Mouse (Mus musculus) MEL (cell line): ENCODE data around the gene Npw. TPM values are rescaled to one million over a fixed set of nuclear protein-coding genes. Genes with fewer than 3 reads are reported as not detected.

ENCODE experiments used
- DNase-seq: peaks from one replicate; pipeline ENCODE4 v3.0.0; 2011; ENCODE audit warnings: low read depth, low spot score
- H3K27ac ChIP-seq: 2 replicates; pipeline ENCODE4 v1.5.1; 2012; ENCODE audit warnings: low read depth, mild to moderate bottlenecking, control low read depth, low read length, moderate library complexity; ENCODE audit not compliant: control insufficient read depth
- H3K27me3 ChIP-seq, 2 experiments: fragments of 150-350 bp in 1 of 2; sonication (generic) in 1 of 2; 2 replicates each; pipeline ENCODE4 v1.6.1; 2012; ENCODE audit warnings: low read length in 2 of 2, mild to moderate bottlenecking in 2 of 2, improper control_type of control experiment in 1 of 2, moderate library complexity in 1 of 2; ENCODE audit not compliant: insufficient read depth in 2 of 2, control insufficient read depth in 1 of 2
- H3K36me3 ChIP-seq, 2 experiments: 2 replicates each; pipeline ENCODE4 v1.6.1; 2012 to 2014; ENCODE audit warnings: low read length in 2 of 2, improper control_type of control experiment in 1 of 2, inconsistent platforms in 1 of 2, mild to moderate bottlenecking in 1 of 2; ENCODE audit not compliant: insufficient read depth in 2 of 2, control insufficient read depth in 1 of 2
- H3K4me1 ChIP-seq, 2 experiments: fragments of 150-350 bp in 1 of 2; sonication (generic) in 1 of 2; 2 replicates each; pipeline ENCODE4 v1.6.1; 2012; ENCODE audit warnings: low read length in 2 of 2, improper control_type of control experiment in 1 of 2, mild to moderate bottlenecking in 1 of 2; ENCODE audit not compliant: insufficient read depth in 2 of 2, control insufficient read depth in 1 of 2
- H3K4me3 ChIP-seq, 2 experiments: fragments of 150-350 bp in 1 of 2; sonication (generic) in 1 of 2; 2 replicates each; pipeline ENCODE4 v1.5.1; 2012; ENCODE audit warnings: low read depth in 2 of 2, low read length in 2 of 2, mild to moderate bottlenecking in 2 of 2, moderate library complexity in 2 of 2, control low read depth in 1 of 2, improper control_type of control experiment in 1 of 2; ENCODE audit not compliant: control insufficient read depth in 1 of 2, insufficient read depth in 1 of 2
- H3K79me2 ChIP-seq: 2 replicates; pipeline ENCODE4 v1.6.1; 2012; ENCODE audit warnings: mild to moderate bottlenecking, low read length, moderate library complexity; ENCODE audit not compliant: control insufficient read depth, poor library complexity, insufficient read depth
- H3K9ac ChIP-seq: 2 replicates; pipeline ENCODE4 v1.6.1; 2012; ENCODE audit warnings: low read depth, mild to moderate bottlenecking, control low read depth, low read length, moderate library complexity; ENCODE audit not compliant: control insufficient read depth, poor library complexity, severe bottlenecking
- H3K9me3 ChIP-seq: fragments of 150-350 bp; sonication (generic); replicated peaks from 2 replicates; pipeline ENCODE4 v1.6.1; 2012; ENCODE audit warnings: mild to moderate bottlenecking, low read length, improper control_type of control experiment, moderate library complexity; ENCODE audit not compliant: insufficient read depth
- CHD1 ChIP-seq: IDR thresholded peaks from 2 replicates; pipeline ENCODE4 v1.6.1; 2012; ENCODE audit warnings: low read depth, mild to moderate bottlenecking, inconsistent platforms, low read length, improper control_type of control experiment
- CHD2 ChIP-seq: IDR thresholded peaks from 2 replicates; pipeline ENCODE4 v1.6.1; 2011; ENCODE audit warnings: low read length, improper control_type of control experiment
- ETS1 ChIP-seq: IDR thresholded peaks from 2 replicates; pipeline ENCODE4 v1.6.1; 2012; ENCODE audit warnings: low read depth, mild to moderate bottlenecking, inconsistent platforms, low read length, improper control_type of control experiment, moderate library complexity
- KAT2A ChIP-seq: conservative IDR thresholded peaks from 2 replicates; pipeline ENCODE4 v1.6.1; 2012; ENCODE audit warnings: low read depth, low read length, improper control_type of control experiment, inconsistent platforms
- MAFK ChIP-seq: IDR thresholded peaks from 2 replicates; pipeline ENCODE4 v1.6.1; 2011; ENCODE audit warnings: low read depth, mild to moderate bottlenecking, low read length, improper control_type of control experiment, borderline replicate concordance
- MAX ChIP-seq: IDR thresholded peaks from 2 replicates; pipeline ENCODE4 v1.6.1; 2011; ENCODE audit warnings: low read length, improper control_type of control experiment
- MAZ ChIP-seq: IDR thresholded peaks from 2 replicates; pipeline ENCODE4 v1.6.1; 2012; ENCODE audit warnings: low read depth, mild to moderate bottlenecking, inconsistent platforms, low read length, improper control_type of control experiment
- NELFE ChIP-seq: IDR thresholded peaks from 2 replicates; pipeline ENCODE4 v1.6.1; 2011; ENCODE audit warnings: low read depth, low read length, improper control_type of control experiment
- NRF1 ChIP-seq: IDR thresholded peaks from 2 replicates; pipeline ENCODE4 v1.6.1; 2014; ENCODE audit warnings: low read depth, mild to moderate bottlenecking, inconsistent platforms, low read length, improper control_type of control experiment, moderate library complexity; ENCODE audit not compliant: poor library complexity, insufficient read depth, severe bottlenecking
- POLR2AphosphoS5 ChIP-seq: IDR thresholded peaks from 2 replicates; pipeline ENCODE4 v1.6.1; 2012; ENCODE audit warnings: low read depth, borderline replicate concordance, mild to moderate bottlenecking, inconsistent platforms, low read length, moderate library complexity, mixed read lengths
- TBP ChIP-seq: IDR thresholded peaks from 2 replicates; pipeline ENCODE4 v1.8.0; 2011; ENCODE audit warnings: low read depth, low read length, improper control_type of control experiment
- USF1 ChIP-seq: IDR thresholded peaks from 2 replicates; pipeline ENCODE4 v1.6.1; 2014; ENCODE audit warnings: low read depth, mild to moderate bottlenecking, inconsistent platforms, low read length, improper control_type of control experiment, moderate library complexity
- ZC3H11A ChIP-seq: IDR thresholded peaks from 2 replicates; pipeline ENCODE4 v1.6.1; 2012; ENCODE audit warnings: low read depth, mild to moderate bottlenecking, inconsistent platforms, low read length, improper control_type of control experiment
- ZMIZ1 ChIP-seq: IDR thresholded peaks from 2 replicates; pipeline ENCODE4 v1.6.1; 2012; ENCODE audit warnings: low read depth, mild to moderate bottlenecking, inconsistent platforms, low read length, improper control_type of control experiment, moderate library complexity
- ZNF384 ChIP-seq: IDR thresholded peaks from 2 replicates; pipeline ENCODE4 v1.6.1; 2012; ENCODE audit warnings: low read depth, mild to moderate bottlenecking, inconsistent platforms, low read length, improper control_type of control experiment
- polyA plus RNA-seq, 2 experiments: library from polyadenylated mRNA; stranded (reverse) in 1 of 2; unstranded in 1 of 2; fragments of >175 nt in 1 of 2; fragments of >200 nt in 1 of 2; gene quantifications; 2 replicates each; pipeline versions ENCODE4 v1.2.1 to v1.2.4; 2012; ENCODE audit warnings: low replicate concordance in 2 of 2, low read depth in 1 of 2; ENCODE audit not compliant: insufficient read length in 2 of 2, insufficient read depth in 1 of 2, missing spikeins in 1 of 2
- total RNA-seq: library from RNA; depleted of rRNA; stranded (reverse); fragments of 300-350 nt; gene quantifications from 2 replicates; pipeline ENCODE4 v1.2.3, GENCODE M21; 2012

Gene Npw
- total and polyA plus RNA-seq, 3 experiments: not detected

DNA sequence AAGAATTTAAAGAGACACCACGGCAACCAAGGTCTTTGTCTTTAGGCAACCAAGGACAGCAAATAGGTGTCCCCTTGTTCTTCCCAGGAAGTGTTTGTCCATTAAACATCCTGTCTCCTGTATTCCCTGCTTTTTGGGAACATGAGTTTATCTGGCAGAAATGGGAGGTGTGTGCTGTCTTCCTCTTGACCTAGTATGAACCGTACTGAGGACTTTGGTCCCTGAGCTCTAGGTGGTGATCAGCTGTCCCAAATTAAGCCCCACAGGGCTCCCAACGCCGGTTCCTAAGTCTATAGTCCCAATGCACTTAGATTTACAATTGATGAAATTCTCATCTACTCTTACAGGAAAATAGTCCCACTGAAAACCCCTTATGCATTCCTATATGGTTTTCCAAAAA, 7.5 kb downstream of the Npw start:
- H3K27ac ChIP-seq: no peak overlapping the region
- no peaks in the 10 kb centered on the region for H3K79me2 ChIP-seq
- no peaks in the 10 kb centered on the region for H3K36me3 ChIP-seq
- H3K4me1 ChIP-seq: no peaks in the 10 kb centered on the region
- DNase-seq: no peak
- peaks cover 16 to 25% of the 10 kb centered on the region in 2 experiments for H3K27me3 ChIP-seq
- H3K4me3 ChIP-seq: no peak overlapping the region
- no peak for TF ChIP-seq MAZ
- TF ChIP-seq NRF1: no peak
- TF ChIP-seq ZNF384: no peak
- no peak for TF ChIP-seq ZC3H11A
- no peak overlapping the region for H3K9ac ChIP-seq
- H3K9me3 ChIP-seq: no peaks in the 10 kb centered on the region

DNA sequence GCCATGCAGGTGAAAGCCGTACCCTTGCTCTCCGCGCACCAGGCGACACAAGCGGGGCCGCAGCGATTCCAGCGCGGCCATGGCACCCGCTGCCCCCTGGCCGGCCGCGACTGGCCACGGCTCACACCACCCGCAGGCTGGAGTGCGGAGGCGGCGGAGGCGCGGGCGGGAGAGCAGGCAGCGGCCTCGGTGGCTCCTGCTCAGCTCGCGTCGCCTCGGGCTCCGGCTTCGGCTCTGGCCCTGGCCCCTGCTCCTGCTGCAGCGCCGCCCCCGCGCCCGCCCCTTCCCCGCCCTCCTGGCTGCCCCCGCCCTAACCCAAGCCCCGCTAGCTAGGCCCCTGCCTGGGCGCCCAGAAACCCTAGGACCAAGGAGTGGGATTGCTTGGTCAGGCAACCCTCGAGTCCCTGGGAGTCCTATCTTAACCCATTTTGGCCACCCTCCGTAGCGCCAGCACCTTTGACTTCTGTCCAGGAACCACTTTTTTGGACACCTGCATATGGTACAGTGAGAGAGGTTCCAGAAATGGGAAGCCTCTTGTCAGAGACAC, 8.1 kb downstream of the Npw start, which contains the start of gene Slc9a3r2:
Gene Slc9a3r2, minus strand, starts transcription at position 258 of the 547 bp plus-strand sequence.
- Histone ChIP-seq H3K27me3 (peaks cover 16 to 25% of the 10 kb centered on the region in 2 experiments), H3K79me2 (no peaks in the 10 kb centered on the region), H3K36me3 (no peaks in the 10 kb centered on the region), H3K9ac (peak within 1 kb of the TSS; percentile 52), H3K27ac (no peak within 1 kb of the TSS), H3K4me3 (peak within 1 kb of the TSS; percentile 53 to 56; a peak in 3 of 4 replicates), H3K9me3 (no peaks in the 10 kb centered on the region), H3K4me1 (no peaks in the 10 kb centered on the region)
- TF ChIP-seq NELFE (no peak), TBP (no peak), CHD1 (no peak), ZMIZ1 (no peak), POLR2AphosphoS5 (no peak), CHD2 (no peak), MAFK (no peak), ETS1 (no peak), USF1 (no peak), MAX (no peak), KAT2A (no peak)
- DNase-seq: peak; percentile 29
